Mouse (Mus musculus): ENCODE measurements at regions not wholly inside any gene's neighbourhood (a gene's known extent, or its start where the extent isn't known, plus 50 kb on each side); places are given as distances from the start of the nearest gene placed in this dataset.
"Not testable (repeated sequence)": the region's sequence is repeated elsewhere in the genome, so short reads cannot be mapped to it uniquely, and the experiment has no call there.

DNA sequence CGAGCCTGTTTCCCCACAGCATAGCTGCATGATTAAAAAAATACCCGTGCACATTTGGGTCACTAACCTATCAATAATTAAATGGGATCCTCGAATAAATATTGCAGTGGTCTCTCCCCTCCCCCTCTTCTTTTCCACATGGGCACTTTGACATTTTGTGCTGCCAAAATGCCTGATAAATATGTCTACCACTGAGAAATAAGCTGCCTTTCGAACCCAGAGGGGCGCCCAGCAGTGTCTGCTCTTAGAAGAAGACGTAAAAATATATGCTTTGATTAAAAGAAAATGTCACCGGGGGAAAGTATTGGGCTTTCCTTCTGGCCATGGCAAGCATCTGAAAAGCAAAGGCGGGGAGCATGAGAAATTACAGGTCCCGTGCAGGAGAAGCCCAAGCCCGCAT lies 152.6 kb upstream of the Frmd4a start:
- CTCF ChIA-PET: no interaction called here

DNA sequence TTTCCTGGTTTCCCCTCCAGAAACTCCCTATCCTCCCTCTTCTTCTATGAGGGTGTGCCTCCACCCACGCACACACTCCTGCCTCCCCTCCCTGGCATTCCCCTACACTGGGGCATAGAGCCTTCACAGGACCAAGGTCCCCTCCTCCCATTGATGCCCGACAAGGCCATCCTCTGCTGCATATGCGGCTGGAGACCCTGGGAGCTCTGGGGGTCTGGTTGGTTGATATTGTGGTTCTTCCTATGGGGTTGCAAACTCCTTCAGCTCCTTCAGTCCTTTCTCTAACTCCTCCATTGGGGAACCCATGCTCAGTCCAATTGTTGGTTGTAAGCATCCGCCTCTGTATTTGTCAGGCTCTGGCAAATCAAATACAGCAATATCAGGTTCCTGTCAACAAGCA lies 150.8 kb upstream of the Frmd4a start:
- POLR2A ChIA-PET, CTCF ChIA-PET: not testable (repeated sequence)

More for the DNA sequence above, 152.6 kb upstream of the Frmd4a start:
- POLR2A ChIA-PET: no interaction called here

DNA sequence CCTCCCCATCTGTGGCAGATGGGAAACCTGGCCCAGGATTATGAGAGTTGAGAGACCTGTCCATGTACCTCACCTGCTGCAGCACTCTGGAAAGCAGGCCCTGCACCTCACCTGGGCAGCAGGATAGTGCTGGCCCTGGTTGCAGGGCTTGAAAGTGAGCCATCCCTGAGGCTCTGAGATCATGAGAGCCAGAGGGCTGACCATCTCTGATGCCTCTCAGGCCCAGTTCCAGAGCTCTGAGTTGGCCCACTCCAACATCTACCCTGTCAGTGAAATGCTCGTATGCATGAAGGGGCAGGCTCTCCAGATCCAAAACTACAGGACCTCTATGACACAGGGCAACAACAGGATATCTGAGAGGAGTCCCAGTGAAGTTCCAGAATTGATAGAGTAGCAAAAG lies 147.8 kb upstream of the Frmd4a start:
- CTCF ChIA-PET: no interaction called here
- POLR2A ChIA-PET: no interaction called here

DNA sequence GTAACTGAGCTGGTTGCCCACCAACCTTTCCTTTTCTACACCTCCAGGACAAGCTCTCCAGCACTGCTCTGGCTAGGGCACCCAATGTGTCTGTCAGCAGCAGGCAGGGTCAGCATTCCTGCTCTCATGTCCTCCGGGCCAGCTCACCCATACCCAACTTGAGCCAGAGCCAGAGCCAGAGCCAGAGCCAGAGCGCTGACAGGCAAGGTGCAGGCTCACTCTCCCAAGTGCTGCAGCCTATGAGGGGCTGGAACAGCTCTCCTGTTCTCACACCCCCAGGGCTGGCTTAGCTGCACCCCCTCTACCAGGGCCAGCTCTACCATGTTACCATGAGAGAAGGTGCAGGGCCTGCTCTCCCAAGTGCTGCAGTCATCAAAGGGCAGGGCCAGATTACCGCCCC lies 145.8 kb upstream of the Frmd4a start:
- CTCF ChIA-PET: interaction anchor here in 1 of 4 experiments (0.6 kb wide), 1 partner anchor 1398 kb away, joined by 3 read pairs; no protein-coding TSS in a partner anchor
- POLR2A ChIA-PET: no interaction called here

DNA sequence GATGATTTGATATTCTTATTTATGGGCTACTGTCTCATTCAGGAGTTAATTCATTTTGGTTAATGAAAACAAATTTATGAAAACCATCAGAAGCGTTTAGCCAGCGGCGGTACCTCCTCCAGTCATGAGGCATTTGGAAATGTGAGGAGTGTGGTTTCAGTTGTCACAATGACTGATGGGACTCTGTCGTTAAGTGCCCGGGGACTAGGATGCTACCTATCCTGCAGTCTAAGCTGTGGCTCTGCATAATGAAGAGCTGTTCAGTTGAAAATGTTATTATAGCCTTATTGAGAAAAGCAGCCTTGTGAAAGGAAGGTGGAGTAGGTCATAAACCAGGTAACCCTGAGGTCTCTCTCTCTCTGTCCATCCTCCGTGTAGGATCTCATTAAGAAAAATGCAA lies 130.5 kb upstream of the Frmd4a start:
- ChIA-PET CTCF (no interaction called here), POLR2A (interaction anchor here in 1 of 4 experiments (1.1 kb wide), 1 partner anchor 12 kb away, joined by 4 read pairs; no protein-coding TSS in a partner anchor)

DNA sequence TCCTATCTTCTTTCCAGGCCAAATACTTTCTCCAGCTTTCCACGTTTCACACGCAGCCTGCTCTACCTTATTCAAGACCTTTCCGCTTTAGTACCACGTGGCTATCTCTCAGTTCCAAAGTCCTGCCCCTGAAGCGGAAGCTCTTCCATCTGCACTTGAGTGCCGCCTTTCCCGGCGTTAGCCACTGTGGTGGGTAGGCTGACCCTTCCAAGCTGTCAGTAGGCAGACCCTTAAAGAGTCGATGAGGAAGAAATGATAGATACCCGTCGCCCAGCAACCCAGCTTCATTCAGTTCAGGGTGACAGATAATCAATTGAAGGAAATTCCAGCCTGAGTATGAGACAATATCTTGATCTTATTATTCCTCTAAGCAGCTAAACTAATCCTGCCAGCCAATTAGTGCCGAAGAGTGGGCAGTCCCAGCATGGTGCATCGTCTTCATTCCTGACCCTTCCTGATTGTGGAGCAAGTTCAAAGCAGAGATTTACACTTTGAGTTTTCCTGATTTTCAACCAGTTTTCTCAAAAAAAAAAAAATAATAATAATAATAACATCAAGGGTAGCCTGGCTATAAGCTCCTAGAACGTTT lies 129.6 kb upstream of the Frmd4a start:
- CTCF ChIA-PET: interaction anchor here in 1 of 4 experiments (0.6 kb wide), 1 partner anchor 57 kb away, joined by 3 read pairs; no protein-coding TSS in a partner anchor
- POLR2A ChIA-PET: no interaction called here

DNA sequence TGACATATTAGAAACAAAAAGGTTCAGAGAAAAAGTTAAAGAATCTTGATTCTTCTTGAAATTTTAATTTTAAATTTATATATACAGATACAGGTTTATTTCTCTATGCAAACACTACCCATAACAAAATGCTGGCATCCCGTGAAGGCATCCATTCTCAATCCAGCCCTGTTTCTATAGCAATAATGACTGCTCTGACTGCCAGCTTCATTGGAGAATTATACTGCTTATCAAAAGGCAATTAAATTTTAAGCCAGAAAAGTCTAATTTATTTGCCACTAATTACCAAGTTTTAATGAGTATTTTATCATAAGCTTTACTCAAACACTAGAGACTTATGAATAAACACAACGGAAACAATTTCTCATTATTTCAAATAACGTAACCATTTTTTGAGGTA lies 128.1 kb upstream of the Frmd4a start:
- CTCF ChIA-PET: no interaction called here
- POLR2A ChIA-PET: no interaction called here

DNA sequence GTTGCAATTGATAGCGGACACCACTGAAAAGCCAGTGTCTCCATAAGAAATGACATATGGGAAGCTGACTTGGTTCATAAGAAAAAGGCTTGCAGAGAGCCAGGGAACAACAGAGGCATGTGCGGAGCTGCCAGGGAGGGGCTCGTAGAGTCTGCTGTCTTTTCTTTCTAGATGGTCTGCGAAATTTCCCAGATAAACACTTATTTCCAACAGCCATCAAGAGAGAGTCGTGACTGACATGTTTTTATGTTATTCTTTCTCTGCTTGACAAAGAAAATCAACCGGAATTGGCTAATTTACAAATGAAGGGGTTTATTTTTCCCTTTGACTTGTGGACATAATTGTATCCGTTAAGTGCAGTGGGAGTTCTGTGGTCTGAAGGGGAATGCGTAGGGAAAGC lies 127.1 kb upstream of the Frmd4a start:
- POLR2A ChIA-PET: no interaction called here

DNA sequence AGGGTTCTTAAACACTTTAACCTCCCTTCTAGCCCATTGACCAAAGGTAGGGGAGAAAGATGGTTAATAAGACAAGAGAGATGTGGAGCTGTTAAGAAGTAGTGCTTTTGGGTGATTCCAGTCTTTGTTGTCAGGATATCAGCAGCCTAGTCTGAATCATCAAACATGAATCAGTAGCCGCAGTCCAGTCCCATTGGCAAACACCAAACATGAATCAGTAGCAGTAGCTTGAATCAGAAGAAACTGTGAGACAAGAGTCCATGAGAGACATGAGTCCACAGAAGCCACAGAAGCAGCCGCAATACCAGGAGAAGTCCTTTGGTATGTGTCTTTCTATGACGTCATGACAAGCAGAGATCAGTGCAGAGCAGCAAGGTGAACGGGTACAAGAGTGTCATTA lies 110.5 kb upstream of the Frmd4a start:
- ChIA-PET CTCF (no interaction called here), POLR2A (no interaction called here)

More for the DNA sequence above, 127.1 kb upstream of the Frmd4a start:
- CTCF ChIA-PET: no interaction called here

DNA sequence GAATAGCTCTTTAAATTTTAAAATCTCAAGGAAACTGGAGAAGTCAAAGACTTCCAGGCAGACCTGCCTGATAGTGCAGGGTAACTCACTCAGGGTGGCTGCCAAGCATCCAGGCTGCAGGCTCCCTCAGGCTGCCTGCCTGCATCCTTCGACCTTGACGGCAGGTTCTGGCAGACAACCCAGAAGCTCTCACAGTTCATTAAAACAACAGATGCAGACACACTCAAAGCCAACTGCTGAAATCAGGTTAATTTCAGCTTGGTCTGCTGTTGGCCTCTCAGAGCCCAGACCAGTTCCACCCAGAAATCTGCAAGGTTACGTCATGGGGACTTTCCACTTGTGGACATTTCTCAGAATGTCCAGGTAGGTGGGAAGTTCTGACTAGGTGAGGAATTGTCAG lies 109.3 kb upstream of the Frmd4a start:
- ChIA-PET CTCF (no interaction called here), POLR2A (no interaction called here)

DNA sequence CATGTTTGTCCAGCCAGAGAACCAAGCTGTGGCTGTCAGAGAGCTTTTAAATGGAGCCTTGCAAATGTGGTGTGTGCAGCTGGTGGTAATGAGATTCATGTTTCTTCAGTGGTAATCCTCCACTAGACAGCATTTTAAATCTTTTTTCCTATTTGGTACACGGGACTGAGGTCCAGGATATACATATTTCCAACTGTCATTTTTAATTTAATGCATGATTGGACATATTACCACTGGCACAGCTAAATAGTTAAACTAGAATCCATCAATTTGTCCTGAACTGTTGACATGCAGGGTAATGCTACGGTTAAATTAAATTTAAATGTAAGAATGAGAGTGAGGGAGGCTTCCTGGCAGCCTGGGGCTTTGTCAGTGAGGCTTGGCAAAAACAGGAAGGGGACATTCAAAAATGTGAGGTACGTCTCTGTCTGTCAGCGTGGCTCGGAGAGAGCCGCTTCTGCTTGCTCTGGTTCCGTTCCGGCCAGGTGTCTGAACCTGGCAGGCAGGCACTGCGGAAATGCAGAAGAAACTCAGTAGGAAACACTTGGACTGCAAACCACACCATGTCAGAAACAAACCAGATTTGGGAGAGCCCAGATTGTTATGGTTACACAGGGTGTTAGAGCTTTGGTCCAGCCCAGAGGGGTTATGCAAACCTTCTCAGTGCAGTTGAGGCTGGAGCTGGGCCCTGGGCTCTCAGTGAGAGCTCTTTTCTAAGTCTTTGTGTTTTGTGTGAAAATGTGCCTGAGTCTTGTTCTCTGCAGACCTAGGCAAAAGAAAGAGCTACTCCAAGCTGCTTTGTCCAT lies 107.2 kb upstream of the Frmd4a start:
- ChIA-PET POLR2A (interaction anchor here in 1 of 4 experiments (1.1 kb wide), 1 partner anchor 327 kb away, joined by 3 read pairs; no protein-coding TSS in a partner anchor), CTCF (no interaction called here)

DNA sequence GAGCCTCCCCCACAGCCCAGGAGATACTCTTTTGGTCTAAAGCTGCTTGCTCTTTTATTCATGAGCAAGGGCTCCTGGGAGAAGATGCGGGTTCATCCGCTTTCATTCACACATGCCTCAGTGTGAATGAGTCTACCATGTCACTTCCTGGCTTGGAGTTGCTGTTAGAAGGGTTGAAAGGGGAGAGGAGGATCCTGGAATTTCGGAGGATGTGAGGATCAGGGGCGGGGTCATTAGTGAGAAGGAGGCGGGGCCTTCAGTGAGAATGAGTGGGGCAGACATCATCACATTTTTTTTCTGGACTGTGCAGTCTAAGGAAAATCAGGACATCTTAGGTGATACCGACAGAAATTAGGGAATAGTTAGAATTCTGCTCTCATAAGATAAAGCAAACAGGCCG lies 102.4 kb upstream of the Frmd4a start:
- CTCF ChIA-PET: interaction anchor here in 1 of 4 experiments (0.5 kb wide), 1 partner anchor 670 kb away, joined by 12 read pairs; no protein-coding TSS in a partner anchor
- POLR2A ChIA-PET: no interaction called here

DNA sequence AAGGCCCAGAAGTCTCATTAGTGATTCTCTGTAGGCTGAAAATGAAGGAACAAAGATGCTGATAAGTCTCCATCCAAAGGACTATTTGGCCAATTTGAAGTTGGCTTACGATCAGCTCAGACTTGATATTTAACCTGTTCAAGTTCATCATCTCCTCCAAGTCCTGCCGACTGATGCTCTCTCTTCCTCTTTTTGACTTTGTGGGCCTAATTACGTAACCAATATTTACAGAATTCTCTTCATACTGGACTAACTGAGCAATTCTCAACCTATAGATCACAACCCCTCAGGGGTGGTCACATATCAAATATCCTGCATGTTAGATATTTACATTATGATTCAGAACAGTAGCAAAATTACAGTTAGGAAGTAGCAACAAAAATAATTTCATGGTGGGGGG lies 101.2 kb upstream of the Frmd4a start:
- ChIA-PET CTCF (no interaction called here), POLR2A (no interaction called here)

DNA sequence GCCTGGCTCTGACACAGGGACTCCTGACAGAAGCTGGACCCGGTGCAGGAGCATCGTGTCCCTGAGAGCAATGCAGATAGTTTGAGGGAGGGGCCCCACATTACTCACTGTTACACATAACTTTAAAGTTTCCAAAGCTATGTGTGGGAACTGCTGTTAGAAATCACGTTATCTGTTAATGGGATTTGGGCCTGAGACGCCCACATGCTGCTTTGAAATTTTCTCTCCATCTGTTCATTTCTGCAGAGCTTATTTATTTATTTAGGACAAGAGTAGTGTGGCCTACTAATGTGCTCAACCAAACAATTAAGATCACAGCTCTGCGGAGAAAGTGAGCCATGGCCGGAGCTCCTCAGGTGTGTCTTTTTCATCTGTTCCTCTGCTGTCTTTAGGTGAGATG lies 99.4 kb upstream of the Frmd4a start:
- CTCF ChIA-PET: no interaction called here
- POLR2A ChIA-PET: no interaction called here

DNA sequence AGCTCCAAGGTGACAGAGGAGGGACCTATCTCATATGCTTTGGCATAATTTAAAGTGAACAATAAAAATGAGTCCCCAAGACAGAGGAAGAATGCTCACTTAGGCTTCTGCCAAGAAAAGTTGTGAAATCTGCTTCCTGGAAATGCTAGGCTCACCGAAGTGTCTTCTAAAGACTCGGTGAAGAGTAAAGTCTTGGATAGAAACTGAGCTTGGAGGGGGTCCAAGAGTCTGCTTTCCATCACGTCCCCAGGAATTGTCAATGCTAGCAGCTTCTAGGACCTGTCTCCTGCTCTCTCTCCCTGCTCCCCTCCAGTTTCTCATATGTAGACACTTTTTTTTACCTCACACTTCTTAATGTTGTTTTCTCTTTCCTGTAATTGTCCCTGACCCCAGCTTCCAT lies 97.6 kb upstream of the Frmd4a start:
- CTCF ChIA-PET: no interaction called here

DNA sequence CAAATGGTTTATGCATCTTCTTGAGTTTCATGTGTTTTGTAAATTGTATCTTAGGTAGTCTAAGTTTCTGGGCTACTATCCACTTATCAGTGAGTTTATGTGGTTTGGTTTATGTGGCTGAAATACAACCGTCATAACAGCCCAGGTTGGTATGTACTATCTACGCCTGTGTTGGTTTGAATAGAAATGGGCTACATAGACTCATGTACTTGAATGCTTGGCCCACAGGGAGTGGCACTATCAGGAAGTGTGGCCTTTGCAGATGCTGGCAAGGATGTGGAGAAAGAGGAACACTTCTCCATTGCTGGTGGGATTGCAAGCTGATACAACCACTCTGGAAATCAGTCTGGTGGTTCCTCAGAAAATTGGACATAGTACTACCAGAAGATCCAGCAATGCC lies 96.4 kb upstream of the Frmd4a start:
- CTCF ChIA-PET, POLR2A ChIA-PET: not testable (repeated sequence)

More for the DNA sequence above, 97.6 kb upstream of the Frmd4a start:
- POLR2A ChIA-PET: no interaction called here

DNA sequence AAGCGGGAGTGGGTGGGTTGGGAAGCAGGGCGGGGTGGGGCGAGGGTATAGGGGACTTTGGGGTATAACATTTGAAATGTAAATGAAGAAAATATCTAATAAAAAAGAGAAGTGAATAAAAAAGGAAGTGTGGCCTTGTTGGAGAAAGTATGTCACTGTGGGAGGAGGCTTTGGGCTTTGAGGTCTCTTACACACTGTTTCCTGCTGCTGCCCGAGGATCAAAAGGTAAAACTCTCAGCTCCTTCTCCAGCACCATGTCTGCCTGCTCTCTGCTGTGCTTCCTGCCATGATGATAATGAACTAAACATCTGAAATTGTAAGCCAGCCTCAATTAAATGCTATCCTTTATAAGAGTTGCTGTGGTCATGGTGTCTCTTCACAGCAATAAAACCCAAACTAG lies 94.8 kb upstream of the Frmd4a start:
- CTCF ChIA-PET: no interaction called here

DNA sequence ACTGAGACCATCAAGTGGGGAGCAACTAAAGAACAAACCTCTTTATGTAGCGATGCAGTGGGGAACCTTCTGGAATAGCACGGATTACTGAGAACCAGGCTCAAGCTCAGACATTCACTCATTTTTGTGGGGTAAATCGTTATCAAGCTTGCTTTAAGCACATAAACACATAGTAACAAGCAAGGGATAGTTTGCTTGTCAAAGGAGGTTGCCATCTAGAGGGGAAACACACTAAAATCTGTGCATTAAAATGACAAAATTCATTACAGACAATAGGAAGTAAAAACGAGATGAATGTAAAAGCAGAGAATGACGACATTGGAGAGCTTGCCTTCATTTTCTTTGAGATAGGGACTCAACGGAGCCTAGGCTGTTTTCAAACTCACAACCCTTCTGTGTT lies 92.8 kb upstream of the Frmd4a start:
- ChIA-PET POLR2A (no interaction called here), CTCF (interaction anchor here in 1 of 4 experiments (0.6 kb wide), 1 partner anchor 71 kb away, joined by 3 read pairs; no protein-coding TSS in a partner anchor)

More for the DNA sequence above, 94.8 kb upstream of the Frmd4a start:
- POLR2A ChIA-PET: no interaction called here

DNA sequence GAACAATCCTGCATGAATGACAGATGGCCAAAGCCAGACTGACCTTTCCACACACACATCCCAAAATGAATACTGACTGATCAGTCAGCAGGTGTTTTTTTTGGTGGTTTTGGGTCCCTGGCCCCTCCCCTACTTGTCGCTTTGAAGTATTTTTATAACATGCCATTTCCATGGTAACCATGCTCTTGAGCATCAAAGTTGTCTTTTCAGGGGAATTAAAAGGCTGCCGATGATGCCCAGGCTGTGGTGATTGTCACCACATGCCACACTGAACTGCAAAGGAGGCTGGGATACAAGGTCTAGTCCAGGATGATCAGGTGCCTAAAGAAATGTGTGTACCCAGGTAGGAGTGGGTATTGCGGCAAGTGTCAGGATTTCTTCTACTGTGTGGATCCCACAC lies 92.3 kb upstream of the Frmd4a start:
- POLR2A ChIA-PET: no interaction called here
- CTCF ChIA-PET: interaction anchor here in 1 of 4 experiments (0.6 kb wide), 1 partner anchor 70 kb away, joined by 3 read pairs; no protein-coding TSS in a partner anchor

DNA sequence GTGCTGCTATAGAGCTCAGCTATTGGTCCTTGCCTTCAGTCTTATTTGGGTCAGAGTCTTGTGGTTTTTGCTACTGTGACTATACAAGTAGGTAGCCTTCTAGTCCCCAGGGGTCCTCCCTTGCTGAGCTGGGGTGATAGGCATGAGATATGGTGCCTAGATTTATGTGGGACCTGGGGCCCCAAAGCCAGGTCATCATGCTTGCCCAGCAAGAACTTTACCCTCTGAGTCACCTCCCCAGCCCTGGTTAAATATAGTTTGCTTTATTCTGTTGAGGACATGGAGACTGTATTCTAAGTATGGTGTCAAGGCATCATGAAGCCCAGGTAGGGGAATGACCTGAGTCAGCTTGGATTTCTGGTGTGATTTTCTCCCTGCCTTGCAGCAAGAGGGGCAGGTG lies 91.4 kb upstream of the Frmd4a start:
- POLR2A ChIA-PET: no interaction called here
- CTCF ChIA-PET: interaction anchor here in 1 of 4 experiments (0.6 kb wide), 1 partner anchor 126 kb away, joined by 3 read pairs; no protein-coding TSS in a partner anchor

DNA sequence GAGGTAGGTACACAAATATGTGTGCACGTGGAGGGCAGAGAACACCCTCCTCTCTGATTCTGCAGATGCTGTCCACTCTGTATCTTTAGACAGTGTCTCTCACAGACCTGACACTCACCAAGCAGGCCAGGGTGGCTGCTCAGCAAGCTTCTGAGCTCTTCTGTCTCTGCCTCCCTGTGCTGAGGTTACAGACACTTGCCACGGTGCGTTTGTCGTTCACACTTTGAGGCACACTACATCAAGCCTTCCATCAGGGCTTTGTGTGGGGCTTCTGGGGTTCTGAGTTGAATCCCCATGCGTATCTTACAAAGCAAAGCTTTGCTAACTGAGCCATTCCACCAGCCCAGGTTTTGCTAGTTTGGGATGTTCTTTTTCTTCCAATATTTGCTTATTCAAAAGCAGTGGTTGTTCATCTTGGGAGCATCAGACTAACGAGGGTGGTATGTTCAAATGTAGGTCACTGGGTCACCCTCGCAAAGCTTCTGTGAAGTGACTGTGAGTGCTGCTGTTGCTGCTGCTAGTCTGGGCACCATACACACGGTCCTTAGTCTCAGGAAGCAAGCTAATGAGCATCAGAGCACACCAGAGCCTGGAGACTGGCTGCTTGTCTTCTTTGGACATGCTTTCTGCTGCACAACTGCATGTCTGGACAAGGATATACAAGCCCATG lies 90.2 kb upstream of the Frmd4a start:
- POLR2A ChIA-PET: no interaction called here
- CTCF ChIA-PET: interaction anchor here in 1 of 4 experiments (0.6 kb wide), 1 partner anchor 160 kb away, joined by 3 read pairs; no protein-coding TSS in a partner anchor

Data from embryonic stem cell, embryonic (primary cell).